Mouse (Mus musculus): ENCODE data around the gene Brwd1.
"Not testable (repeated sequence)": the region's sequence is repeated elsewhere in the genome, so short reads cannot be mapped to it uniquely, and the experiment has no call there.

The Brwd1 gene

GRCm38 (mm10) chr16:96081331-96081730 lies 995 bp downstream of the Brwd1 start:
- DNase-seq (ENCODE audit: extremely low read depth, low read depth): peak; percentile 65

- DNase-seq (ENCODE audit: extremely low read depth, low read depth): no peak
Measured at GRCm38 (mm10) chr16:96080524-96080923, 1.8 kb downstream of the Brwd1 start.

DNA sequence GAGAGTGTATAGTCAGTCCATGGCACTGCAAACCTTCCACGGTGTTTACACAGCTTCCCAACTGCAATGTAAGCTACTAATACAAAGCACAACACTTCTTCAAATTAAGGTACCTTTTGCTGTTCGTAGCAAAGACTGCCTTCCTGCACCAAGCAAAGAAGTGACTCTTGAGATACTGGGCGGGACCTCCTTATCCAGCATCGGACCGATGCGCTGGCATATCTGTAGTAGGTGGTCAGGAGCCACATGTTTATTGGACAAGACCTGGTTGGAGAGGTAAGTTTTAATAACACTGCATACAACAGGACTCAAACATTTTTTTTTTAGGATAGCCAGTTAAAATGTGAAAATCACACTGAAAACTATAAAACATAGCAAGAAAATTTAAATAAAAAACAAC lies 14.0 kb downstream of the Brwd1 start:
- no peak for DNase-seq (ENCODE audit: extremely low read depth, low read depth)

GRCm38 (mm10) chr16:96066174-96066573 lies 16.2 kb downstream of the Brwd1 start:
- DNase-seq (ENCODE audit: extremely low read depth, low read depth): no peak

GRCm38 (mm10) chr16:96064649-96065048 lies 17.7 kb downstream of the Brwd1 start:
- no peak for DNase-seq (ENCODE audit: extremely low read depth, low read depth)

DNA sequence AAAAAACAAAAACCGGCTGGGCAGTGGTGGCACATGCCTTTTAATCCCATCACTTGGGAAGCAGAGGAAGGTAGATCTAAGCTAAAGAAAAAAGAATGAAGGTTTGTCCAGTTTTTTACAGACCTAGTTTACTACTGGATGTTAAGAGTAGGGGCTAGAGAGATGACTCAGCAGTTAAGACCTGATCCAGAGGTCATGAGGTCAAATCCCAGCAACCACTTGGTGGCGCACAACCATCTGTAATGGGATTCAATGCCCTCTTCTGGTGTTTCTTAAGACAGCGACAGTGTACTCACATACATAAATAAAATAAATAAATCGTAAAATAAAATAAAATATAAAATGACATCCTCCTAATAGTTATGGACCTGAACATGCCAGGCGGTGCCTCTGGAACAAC lies 38.2 kb downstream of the Brwd1 start:
- DNase-seq (ENCODE audit: extremely low read depth, low read depth): no peak

DNA sequence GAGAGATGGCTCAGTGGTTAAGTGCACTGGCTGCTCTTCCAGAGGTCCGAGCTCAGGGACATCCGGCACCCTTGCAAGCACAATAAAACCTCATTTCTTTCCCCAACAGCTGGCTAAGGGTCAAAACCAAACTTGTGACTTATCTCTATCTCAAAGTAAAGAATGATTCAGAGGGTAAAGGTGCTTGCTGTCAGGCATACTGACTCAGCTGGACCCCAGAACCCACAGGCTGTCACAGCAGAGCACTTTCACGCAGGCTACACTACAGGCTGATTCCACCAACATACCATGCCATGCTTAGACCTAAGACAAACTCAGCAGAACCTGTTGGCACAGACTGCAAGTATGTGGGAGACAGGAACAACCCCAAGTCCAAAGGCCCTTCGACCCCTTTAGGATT lies 41.6 kb downstream of the Brwd1 start:
- no peak for DNase-seq (ENCODE audit: extremely low read depth, low read depth)

- no peak for DNase-seq (ENCODE audit: extremely low read depth, low read depth)
Measured at GRCm38 (mm10) chr16:96039538-96039937, 42.8 kb downstream of the Brwd1 start.

DNA sequence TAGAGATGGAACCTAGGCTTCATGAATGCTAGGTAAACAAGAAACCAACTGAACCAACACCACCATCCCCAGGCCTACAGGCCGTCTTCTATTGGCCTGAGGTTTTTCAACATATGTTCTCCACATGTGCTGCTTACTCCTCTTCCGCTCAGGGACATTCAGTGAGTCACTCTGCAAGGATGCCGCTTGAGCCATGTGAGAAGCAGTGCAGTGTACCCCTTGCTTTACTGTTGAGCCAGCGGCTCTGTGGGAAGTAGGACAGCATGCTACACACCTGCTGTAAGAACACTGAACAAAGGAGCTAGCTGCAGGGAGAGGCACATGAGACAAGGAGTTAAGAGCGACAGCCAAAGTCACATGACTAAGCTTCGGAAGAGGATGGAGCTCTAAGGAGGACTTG lies 47.9 kb downstream of the Brwd1 start:
- no peak for DNase-seq (ENCODE audit: extremely low read depth, low read depth)

GRCm38 (mm10) chr16:96032368-96033043 lies 49.8 kb downstream of the Brwd1 start:
- peak; percentile 62 for DNase-seq (ENCODE audit: extremely low read depth, low read depth)

GRCm38 (mm10) chr16:96030476-96031102 lies 51.7 kb downstream of the Brwd1 start:
- no peak for DNase-seq (ENCODE audit: extremely low read depth, low read depth)

- DNase-seq (ENCODE audit: extremely low read depth, low read depth): no peak
Measured at GRCm38 (mm10) chr16:96026256-96026655, 56.1 kb downstream of the Brwd1 start.

- no peak for DNase-seq (ENCODE audit: extremely low read depth, low read depth)
Measured at GRCm38 (mm10) chr16:96025244-96025643, 57.1 kb downstream of the Brwd1 start.

- no peak for DNase-seq (ENCODE audit: extremely low read depth, low read depth)
Measured at GRCm38 (mm10) chr16:96021045-96021444, 61.3 kb downstream of the Brwd1 start.

DNA sequence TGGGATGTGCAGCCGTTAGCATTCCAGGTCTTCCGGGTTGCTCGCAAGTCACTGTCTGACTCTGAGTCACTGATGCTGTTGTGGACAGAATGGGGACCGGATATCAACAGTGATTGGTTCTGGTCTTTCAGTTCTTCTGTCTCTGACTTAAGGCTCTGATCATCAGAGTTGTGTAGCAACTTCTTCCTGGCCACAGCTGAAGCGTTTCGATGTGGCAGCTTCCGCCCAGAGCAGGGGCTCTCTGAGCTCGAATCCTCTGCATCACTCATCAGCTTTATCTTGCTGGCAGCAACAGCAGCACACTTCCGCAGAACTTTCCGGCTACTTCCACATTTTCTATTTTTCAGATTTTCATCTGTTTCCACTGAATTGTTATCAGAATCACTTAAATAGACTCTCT lies 73.2 kb downstream of the Brwd1 start:
- DNase-seq (ENCODE audit: extremely low read depth, low read depth): not testable (repeated sequence)

- DNase-seq (ENCODE audit: extremely low read depth, low read depth): not testable (repeated sequence)
Measured at GRCm38 (mm10) chr16:96004278-96004677, 78.0 kb downstream of the Brwd1 start.

DNA sequence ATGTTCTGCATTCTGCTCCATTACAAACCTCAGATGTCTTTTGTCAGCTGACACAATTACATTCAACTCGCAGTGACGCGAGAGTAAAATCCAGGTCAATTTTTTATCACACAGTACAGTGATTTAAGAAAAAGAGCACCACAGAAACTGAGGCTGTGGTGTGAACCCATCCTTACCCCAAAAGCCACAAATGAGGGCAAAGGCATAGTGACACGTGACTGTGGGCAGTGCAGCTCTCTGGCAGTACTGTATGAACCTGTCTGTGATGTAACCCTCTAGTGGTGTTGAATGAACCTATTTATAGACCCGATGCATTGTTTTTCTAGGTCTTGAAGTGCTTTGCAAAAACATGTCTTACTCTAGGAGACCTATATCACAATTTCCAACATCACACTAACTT lies 83.0 kb downstream of the Brwd1 start:
- DNase-seq (ENCODE audit: extremely low read depth, low read depth): no peak

DNA sequence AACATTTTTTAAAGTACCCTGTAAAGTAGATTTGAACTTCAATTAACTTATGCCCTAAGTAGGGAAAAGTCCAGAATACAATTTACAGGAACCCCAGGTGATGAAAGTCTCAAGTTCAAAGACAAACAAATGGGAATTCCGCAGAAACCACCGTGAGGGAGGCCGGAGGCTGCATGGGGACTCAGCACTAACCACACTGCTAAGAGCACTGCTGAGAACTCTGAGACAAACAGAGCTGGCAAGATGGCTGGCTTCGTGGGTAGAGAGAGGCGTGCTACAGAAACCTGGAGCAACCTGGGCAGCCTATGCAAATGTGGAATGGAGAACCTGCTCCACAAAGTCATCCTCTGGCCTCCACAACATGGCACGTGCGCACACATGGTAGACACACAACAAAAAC lies 86.2 kb downstream of the Brwd1 start:
- no peak for DNase-seq (ENCODE audit: extremely low read depth, low read depth)

DNA sequence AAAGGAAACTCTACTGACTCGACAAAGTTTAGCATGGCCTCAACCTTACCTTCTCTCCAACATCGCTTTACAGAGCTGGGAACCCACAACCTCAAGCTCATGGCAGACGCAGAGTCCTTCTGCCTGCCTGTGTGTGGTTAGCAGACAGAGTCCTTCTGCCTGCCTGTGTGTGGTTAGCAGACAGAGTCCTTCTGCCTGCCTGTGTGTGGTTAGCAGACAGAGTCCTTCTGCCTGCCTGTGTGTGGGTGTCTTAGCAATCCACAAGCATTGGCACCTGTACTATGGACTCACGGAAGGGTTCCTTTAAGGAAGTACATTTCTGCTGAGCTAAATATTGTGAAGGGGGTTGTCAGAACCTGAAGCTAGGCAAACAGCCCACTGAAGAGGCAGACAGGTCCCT lies 87.8 kb downstream of the Brwd1 start:
- DNase-seq (ENCODE audit: extremely low read depth, low read depth): not testable (repeated sequence)

GRCm38 (mm10) chr16:95992596-95992995 lies 89.7 kb downstream of the Brwd1 start:
- no peak for DNase-seq (ENCODE audit: extremely low read depth, low read depth)

DNA sequence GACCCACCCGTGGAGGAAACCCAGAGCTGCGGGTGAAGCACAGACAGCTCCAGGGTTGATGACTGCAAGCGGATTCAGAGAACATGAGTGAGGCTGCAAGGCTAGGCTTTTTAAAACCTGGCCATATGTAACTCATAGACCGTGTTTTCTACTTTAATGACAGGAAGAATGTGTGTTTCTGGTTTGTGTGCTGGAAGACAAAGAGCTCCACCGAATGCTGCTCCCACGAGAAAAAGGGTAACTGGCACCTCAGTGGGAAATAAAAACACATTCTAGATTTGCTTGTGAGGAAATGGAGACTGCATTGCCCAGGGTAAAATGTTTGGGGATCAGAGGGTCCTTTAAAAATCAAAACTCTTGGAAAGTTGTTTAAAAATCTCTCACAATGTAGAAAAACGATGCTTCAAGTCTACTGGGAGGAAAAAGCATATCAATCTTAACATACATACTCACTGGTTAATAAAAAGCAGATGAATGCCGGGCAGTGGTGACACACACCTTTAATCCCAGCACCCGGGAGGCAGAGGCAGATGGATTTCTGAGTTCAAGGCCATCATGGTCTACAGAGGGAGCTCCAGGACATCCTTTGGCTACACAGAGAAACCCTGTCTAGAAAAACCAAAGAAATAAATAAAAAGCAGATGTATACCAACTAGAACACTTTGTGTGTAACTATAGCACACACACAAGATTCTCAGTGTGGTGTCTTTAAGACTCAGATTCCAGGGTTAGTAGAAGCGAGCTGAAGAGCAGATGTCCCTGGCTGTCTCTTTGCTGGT lies 91.0 kb downstream of the Brwd1 start:
- no peak for DNase-seq (ENCODE audit: extremely low read depth, low read depth)

- peak; percentile 68 for DNase-seq (ENCODE audit: extremely low read depth, low read depth)
Measured at GRCm38 (mm10) chr16:95990462-95991121, 91.7 kb downstream of the Brwd1 start, which contains the start of gene Psmg1. Psmg1 (minus strand) TSS chr16:95990960.
